Mouse (Mus musculus): ENCODE results near the gene Rin3. TPM values are rescaled to one million over a fixed set of nuclear protein-coding genes. Genes with fewer than 3 reads are reported as not detected.

Rin3 gene
- 6.8 and 9.1 TPM in 2 replicates for polyA plus RNA-seq (2012; rRNA removed)

DNA sequence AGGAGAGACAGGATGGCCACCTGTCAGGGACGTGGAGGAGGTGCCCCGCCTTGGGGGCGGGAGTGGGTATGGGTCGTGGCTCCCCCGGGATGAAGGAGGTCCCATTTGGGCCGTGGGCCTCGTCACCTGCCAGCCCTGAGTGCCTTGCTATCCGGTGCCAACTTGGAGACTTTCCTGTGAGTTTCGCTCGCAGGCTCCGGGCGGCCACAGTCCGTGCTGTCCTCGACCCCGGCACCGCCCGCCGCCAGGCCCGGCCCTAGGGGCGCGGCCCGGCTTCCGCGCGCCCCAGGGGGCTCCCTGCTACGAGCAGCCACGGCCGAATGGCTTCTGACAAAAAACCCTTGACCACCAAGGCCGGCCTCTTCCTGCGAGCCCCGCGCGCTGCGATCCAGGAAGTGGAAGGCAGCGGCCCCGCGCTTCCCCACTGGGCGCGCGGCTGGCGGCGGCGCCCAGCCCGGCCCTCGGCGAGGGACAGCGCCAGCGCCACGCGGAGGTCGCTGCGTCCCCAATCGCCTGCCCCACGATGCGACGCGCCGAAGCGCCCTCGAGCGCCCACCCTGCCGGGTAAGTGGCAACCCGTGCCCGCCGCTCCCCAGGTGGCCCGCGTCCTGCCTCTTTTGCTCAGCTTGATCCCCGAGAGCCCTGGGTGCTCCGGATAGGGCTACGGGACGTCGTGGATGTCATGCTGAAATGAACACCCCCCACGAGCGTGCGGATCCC, at the start of gene Rin3:
Rin3 (plus strand) TSS at position 286 of the 720 bp plus-strand sequence.
- DNase-seq (ENCODE audit: low read depth, low spot score) = no peak
- 1% methylated on average over 75 of the region's 75 CpGs for WGBS

DNA sequence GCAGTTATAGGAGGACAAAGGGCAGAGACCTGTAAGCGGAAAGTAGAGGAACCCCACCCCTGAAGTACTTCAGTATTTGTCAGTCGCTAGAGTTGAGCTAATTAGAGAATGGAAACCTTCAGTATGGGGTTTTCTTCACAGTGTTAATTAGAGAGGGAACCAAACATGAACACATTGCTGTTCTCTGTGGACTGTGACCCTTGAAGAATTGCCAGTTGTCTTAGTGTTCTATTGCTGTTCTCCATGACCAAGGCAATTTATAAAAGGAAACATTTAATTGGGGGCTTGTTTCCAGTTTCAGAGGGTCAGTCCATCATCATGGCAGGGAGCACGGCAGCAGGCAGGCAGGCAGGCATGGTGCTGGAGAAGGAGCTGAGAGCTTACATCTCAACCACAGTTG, 47.3 kb upstream of the Rin3 start:
- 55% methylated on average over 3 of the region's 3 CpGs for WGBS
- no peak for DNase-seq (ENCODE audit: low read depth, low spot score)

DNA sequence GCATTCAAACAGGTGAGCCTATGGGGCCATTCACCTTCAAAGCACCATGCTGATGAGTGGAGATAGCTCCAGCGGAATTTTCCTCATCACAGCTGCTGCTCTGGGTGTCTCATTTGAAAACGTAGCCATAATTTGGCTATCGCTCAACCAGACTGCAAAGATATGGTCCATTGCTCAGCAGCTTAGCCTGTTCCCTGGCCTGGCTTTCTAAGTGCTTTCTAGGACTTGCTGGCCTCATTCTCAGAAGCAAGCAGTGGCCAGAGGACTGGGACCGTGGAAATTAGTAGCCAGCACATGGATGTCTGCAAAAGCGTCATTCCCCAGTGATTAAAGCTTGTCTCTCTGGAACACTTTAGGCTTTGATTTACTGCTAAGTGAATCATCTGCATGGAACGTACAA, 46.5 kb upstream of the Rin3 start:
- WGBS = 83% methylated on average over 6 of the region's 6 CpGs
- DNase-seq (ENCODE audit: low read depth, low spot score) = no peak

DNA sequence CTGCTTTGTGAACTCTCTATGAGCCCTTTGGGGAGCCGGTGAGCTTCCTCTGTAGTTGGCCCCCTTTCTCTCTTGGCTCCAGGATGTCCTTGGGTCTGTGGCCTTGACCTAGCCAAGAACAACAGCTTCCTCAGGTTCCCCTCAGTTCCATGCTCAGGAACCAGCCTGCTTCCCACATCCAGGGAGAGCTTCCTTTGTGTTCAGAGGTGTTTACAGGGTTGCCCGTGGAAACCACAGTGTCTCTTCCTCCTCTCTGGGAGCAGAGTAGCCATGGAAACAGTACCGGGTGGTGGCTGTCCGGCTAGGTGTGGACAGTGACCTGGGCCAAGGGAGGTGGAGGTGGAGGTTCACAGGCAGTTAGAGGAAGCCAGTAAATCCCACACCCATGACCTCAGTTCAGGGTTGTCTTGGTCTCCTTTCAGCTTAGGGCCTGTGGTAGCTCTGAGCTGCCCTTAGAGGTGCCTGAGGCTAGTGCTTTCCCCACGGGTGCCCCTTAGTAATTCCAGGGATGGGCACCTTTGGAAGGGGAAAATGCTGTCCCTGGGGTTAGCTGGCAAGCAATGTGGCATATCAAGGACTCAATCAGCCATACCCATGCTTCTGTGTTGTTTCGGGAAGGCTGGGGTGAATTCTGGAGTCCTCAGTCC, 40.6 kb upstream of the Rin3 start:
- 33% methylated on average over 6 of the region's 6 CpGs for WGBS
- peak; percentile 84 for DNase-seq (ENCODE audit: low read depth, low spot score)

DNA sequence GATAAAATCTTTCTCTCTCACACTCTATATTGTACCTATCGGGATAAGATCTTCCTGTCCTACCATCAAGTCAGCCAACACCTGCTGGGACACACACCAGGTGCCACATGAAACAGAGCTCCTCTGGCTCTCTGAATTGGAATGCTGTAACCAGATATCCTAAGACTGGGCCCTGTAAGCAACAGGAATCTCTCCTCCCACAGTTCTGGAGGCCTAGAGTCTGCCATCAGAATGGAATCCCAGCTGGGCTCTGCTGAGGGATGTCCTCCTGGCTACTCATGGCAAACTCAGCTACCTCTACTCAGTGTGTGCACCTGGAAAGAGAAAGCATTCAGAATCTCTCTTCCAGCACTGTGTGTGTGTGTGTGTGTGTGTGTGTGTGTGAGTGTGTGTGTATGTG, 38.9 kb upstream of the Rin3 start:
- WGBS = 74% methylated on average over 1 of the region's 1 CpGs
- no peak for DNase-seq (ENCODE audit: low read depth, low spot score)

DNA sequence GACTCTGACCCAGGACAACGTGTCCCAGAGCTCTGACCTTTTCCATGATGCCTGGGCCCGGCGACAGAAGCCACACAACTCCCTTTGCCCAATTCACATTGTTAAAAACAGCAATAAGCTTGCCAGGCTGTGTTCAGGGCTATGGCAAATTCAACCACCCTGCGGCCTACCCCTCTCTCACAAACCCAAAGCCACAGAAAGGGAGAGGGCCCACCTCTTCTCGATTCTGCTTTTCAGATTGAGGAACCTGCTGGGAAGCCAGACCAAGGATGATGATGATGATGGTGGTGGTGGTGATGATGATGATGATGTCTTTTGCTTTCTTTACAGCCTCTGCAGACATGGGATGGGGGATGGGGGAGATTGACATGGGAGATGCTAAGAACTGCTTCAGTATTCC, 36.6 kb upstream of the Rin3 start:
- DNase-seq (ENCODE audit: low read depth, low spot score) = no peak
- WGBS = 83% methylated on average over 5 of the region's 5 CpGs

DNA sequence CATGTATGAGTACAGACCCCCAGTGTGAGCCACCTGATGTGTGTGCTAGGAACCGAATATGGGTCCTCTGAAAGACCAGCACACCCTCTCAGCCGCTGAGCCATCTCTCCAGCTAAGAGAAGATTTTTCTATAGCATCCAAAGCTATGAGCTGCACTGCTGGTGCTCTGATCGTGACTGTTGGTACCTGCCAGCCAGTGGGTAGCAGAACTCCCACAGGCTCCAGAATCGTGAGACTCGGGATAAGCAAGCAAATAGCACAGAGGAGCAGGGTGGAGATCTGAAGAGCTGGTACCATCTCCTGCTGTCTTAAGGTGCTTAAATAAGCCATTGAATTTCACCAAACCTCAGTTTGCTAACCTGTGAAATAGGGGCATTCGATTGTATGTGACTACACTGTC, 34.7 kb upstream of the Rin3 start:
- WGBS = 82% methylated on average over 6 of the region's 6 CpGs
- no peak for DNase-seq (ENCODE audit: low read depth, low spot score)

DNA sequence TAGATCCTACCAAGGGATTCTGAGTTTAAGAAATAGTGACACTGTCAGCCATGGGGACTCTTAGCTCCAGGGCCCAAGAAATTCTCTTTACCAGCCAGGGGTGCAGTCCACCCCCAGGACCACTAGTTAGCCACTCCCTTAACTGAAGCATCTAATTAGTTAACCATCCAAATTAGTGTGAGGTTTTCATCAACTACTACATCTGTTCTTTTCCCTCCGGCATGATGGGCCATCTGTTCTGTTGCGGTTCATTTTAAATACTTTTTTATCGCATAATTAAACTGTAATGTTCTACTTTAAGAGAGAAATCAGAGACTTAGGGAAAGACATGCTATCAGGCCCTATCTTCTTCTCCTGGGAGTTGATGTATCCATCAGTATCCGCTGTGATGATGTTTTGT, 32.5 kb upstream of the Rin3 start:
- DNase-seq (ENCODE audit: low read depth, low spot score) = no peak
- WGBS = 93% methylated on average over 4 of the region's 4 CpGs

DNA sequence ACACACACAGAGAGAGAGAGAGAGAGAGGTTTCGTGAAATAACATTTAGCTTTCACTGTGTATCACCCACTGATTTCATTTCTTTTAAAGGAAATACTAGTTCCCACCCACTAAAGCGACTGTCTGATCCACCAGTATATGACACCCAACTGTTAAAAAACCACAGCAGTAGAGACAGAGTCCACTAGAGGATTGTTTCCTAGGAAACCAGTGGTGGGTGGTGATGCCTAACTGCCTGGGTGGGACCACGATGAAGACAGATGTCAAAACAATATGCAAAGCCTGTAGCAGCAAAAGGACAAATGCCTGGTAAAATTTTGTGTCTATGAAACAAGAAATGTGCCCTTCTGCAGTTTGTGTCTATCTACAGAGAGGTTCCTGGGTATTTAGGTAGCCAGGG, 31.8 kb upstream of the Rin3 start:
- DNase-seq (ENCODE audit: low read depth, low spot score) = no peak
- WGBS = 63% methylated on average over 3 of the region's 3 CpGs

DNA sequence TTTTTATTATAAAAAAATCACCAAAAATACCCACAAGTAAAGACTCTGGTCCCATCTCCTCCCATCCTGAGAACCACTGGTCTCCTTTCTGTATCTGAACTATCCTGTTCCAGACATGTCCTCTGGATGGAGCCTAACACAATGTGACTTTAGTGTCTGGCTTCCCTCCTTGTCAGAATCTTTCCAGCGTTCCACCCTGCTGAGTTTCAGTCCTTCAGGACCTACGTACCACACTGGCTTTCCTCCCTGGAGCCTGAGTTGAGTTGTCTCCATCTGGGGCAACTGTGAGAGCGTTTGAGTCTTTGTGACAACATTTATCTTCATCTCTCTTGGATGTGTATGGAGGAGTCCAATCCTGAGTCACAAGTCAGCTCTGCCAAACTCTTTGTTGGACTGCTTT, 30.9 kb upstream of the Rin3 start:
- 55% methylated on average over 3 of the region's 3 CpGs for WGBS

DNA sequence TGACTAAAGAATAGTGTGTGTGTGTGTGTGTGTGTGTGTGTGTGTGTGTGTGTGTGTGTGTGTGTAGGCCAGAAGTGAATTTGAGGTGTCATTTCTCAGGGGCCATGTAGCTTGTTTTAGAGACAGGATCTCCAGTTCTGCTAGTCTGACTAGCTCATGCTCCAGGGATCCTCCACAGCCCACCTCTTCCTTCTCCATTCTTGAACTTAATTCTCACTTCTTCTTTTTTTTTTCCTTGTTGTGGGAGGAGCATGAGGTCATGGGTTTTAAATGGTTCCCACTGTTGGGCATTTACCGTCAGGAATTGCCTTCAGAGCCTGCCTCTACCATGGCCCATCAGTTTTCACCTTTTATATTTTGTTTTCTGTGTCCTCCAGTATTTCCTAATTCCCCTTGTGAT, 30.3 kb upstream of the Rin3 start:
- WGBS = 67% methylated on average over 1 of the region's 1 CpGs
- DNase-seq (ENCODE audit: low read depth, low spot score) = no peak

More for the DNA sequence above, 30.9 kb upstream of the Rin3 start:
- DNase-seq (ENCODE audit: low read depth, low spot score) = no peak

DNA sequence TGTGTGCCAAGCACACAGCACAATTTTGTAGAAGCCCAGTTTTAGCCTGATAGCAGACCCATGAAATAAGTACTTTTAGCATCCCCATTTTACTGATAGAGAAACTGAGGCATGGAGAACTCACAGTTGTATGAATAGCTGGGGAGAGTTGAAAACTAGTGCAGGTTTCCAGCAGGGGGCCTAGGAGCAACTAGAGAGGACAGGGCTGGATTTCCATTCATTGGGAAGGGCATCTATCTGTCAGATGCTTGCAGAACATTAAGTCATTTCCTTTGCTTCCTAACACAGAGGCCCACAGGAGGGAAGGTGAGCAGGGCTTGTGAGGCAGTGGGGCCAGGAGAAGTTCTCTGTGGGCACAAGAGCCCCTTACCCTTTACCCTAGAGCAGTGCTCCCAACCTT, 27.8 kb upstream of the Rin3 start:
- no peak for DNase-seq (ENCODE audit: low read depth, low spot score)

DNA sequence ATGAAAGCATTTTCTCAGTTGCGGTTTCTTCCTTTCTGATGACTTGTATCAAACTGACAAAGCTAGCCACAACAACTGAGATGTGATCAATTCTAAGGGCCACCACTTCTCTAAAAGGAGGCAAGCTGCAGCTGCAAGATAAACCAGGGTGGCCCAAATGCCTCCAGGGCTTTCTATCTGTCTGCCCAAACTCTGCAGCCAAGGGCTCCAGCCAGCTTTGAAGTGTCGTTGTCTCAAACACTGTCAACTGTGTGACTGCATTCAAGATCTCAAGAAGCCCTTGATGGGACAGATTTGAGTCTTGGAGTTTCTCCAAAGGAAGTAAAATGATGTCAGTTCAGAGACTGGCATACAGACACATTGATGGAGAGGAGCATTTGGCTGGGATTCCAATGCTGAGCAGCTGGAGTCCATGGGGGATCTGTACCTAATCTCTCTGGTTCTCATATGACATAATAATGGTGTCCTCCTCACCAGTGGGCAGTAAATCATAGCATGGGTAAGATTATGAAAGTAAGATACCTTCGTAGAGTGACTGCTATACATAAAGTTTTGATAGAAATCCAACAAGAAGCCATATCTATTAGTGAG, 24.2 kb upstream of the Rin3 start:
- 80% methylated on average over 3 of the region's 3 CpGs for WGBS

DNA sequence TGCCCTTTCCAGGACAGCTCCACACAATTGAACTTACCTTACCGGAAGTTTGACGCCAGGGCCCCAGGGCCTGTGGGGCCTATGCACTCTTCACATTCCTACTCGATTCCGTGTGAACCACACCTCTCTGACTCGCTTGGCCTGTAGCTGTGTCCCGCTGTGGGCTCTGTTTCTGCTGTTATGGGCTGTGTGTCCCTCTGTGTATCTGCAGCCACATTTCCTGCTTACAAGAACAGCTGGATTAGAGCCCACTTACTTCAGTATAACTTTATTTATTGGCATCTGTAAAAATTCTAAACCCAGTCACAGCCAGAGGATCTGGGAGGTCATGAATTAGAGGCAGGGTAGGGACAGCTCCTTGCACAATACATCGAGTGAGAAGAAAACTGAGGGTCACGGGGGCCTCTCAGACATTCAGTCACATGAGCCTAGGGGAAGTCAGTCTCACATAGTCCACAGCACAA, 20.9 kb upstream of the Rin3 start:
- WGBS = 21% methylated on average over 8 of the region's 8 CpGs
- DNase-seq (ENCODE audit: low read depth, low spot score) = no peak

More for the DNA sequence above, 24.2 kb upstream of the Rin3 start:
- no peak for DNase-seq (ENCODE audit: low read depth, low spot score)

DNA sequence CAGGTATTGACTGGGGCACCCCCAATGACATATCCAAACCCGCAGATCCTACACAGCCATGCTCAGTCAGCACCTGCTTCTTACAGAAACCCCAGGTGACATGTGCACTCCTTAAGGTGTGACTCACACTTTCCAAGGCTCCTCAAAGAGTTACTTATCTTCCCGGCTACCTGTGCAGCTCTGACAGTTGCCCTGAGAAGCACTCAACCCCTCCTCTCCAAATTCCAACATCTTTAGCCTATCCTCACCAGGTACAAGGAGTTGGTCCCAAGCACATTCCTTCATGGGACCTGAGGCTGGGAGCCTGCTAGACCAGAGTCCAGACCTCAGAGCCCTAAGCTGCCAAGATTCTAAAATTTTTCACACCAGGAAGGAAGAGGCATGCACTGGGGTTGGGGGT, 20.0 kb upstream of the Rin3 start:
- DNase-seq (ENCODE audit: low read depth, low spot score) = no peak
- 72% methylated on average over 2 of the region's 2 CpGs for WGBS

DNA sequence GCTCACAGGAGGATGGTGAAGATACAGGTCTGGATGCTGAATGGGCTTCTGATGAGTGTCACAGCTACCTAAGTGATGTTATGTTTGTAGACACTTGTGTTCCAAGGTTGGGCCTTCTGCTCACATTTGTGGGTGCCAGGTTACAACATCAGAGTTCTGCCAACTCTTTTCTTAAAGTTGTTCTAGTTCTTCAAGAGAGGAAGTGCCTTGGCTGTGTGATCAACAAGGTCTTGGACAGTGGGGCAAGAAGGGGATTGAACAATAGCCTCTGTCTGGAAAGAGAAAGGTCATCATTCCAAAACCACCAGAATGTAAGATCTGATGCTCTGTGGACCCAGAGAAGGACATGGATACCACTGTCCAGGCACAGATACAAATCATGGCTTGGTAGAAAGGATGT, 19.6 kb upstream of the Rin3 start:
- DNase-seq (ENCODE audit: low read depth, low spot score) = no peak

DNA sequence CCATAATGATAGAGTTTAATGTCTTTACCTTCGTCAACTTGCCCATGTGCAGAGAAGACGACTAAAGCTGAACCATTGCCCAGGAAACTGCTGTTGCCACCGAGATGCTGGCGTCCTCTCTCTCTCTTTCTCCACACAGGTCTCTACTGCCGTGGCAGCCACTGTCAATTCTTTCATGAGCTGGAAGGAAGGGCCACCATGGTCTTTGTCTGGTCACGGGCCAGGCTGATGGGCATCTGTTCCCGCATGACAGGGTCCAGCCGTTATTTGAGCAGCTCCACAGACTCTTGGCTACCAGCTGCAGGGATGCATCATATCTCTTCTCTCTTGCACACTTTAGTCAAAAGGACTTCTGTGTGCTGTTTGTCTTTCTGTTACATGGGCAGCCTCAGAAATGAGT, 16.4 kb upstream of the Rin3 start:
- WGBS = 83% methylated on average over 8 of the region's 8 CpGs

DNA sequence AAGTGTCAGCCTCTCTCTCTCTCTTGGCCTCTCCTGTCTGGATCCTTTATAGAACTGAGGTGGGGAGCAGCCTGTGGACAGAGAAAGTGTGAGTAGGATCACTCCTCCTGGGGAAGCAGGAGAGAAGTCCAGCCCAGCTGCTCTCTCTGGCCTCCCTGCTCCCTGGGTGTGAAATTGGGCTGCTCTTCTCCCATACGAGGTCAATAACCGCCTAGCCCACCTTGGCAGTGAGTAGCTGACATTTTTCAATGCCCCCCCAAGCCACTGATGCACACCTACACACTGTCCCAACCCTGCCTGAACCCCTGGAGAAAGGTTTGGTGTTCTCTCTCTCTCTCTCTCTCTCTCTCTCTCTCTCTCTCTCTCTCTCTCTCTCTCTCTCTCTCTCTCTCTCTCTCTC, 13.7 kb upstream of the Rin3 start:
- no peak for DNase-seq (ENCODE audit: low read depth, low spot score)
- 65% methylated on average over 2 of the region's 2 CpGs for WGBS

More for the DNA sequence above, 16.4 kb upstream of the Rin3 start:
- no peak for DNase-seq (ENCODE audit: low read depth, low spot score)

DNA sequence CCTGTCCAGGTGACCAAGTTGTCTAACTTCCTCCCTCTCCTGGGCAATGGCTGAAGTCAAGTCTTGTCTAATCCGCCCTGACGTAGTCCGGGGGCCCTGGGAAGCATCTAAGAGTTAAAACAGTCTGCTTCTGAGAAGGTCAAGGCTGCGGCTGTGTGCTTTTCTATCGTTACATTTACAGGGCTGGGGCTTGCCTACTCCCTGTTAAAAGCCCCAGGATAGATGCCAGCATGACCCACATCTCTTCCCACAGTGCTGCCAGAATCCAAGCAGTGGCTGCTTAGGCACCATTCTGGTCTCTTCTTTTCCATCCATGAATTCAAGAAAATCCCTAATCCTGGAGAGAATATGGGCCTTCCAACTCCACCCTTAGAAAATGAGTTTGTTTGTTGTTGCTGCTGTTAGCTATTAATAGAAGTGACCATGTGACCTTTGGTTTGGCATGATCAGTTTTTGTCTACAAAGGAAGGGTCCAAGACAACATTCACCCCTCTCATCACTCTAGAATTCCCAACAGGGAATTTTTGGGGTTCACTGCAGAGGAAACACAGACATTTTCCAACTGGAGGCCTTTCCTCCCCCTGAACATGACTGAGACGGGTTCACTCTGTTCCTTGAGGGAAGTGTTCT, 12.0 kb upstream of the Rin3 start:
- DNase-seq (ENCODE audit: low read depth, low spot score) = no peak
- WGBS = 59% methylated on average over 6 of the region's 6 CpGs

DNA sequence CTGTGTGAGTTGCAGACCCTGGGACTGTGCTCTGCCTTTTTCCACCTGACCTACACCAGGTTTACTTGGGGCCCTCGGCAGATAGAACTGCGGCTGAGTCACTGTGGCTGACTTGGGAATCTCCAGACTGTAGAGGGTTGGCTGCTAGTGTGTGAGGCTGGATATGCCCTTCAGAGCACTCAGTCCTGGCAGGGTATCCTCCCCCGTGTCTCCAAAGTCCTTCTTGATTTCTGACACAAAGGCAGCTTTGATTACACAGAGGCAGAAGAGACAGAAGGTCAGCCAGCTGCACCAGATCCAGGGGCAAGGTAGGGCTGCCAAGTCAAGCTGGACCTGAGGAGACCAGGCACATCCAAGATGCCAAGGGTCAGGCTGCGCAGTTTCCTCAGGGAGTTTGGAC, 11.4 kb upstream of the Rin3 start:
- WGBS = 54% methylated on average over 4 of the region's 4 CpGs
- DNase-seq (ENCODE audit: low read depth, low spot score) = no peak

Data from large intestine, adult 2 months (tissue).